Mouse (Mus musculus) urinary bladder, postnatal 4 days (tissue): ENCODE results near the gene Zfp62.

Experiments used
- DNase-seq, 2 experiments: peaks; one replicate each; pipeline ENCODE4 v3.0.0; 2021 to 2022; ENCODE audit warnings: low spot score in 2 of 2

Gene Zfp62

DNA sequence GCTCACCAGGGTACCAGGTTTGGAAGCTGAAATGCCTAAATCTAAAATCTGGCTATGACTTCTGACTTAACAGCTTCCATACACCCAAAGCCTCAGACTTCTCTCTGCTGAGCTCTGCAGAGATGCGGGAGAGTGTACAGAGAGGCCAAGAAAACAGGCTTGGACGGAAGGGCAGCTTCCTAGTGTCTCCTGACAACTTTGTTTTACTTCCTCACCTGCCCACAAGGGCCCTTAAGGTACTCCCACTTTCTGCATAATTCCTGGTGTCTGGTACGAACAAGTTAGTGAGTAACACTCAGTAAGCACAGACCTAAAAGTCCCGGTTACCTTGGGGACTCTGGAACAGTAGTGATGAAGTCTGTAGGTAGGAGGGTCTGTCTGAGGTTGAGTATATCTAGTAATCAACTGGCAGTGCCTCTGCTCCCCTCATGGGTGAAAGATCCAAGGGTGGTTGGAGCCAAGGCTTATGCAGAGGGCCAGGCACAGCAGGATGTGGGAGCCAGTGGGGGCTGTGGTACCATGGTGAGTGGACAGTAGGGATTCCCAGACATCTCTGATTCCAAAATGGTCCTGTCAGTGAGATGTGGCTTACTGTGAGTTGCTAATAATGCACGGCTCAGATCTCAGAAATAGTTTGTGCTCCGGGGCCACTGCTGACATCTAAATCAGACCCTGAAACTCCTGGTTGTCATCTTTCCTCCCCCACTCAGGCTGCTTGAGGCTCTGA, 46.0 kb downstream of the Zfp62 start:
- DNase-seq = no peak

DNA sequence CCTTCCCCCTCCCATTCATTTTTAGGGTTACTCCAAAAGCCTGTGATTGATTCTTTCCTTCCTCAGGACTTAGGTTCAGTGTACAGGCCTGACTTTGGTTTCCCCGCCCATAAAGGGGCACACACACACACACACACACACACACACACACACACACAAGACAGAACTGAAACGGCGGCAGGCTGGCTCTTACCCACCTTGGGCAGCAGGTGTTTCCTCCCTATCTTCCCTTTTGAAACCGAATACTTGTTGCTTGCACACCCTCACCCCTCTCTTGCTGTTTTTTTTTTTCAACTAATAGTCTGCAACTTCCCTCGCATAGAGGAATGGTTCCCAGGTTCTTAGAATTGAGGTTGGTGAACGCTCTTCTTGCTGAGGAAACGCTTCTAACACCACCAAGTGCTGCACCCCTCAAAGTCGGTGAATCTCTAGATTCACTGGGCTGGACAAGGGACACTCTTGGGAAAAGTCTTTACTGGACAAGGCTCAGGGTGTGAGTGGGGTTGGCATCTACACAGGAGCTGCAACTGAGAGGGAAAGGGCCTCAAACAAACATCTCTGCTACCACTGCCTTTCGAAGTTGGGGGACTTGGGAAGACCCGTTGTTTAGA, 46.8 kb downstream of the Zfp62 start:
- no peak for DNase-seq

DNA sequence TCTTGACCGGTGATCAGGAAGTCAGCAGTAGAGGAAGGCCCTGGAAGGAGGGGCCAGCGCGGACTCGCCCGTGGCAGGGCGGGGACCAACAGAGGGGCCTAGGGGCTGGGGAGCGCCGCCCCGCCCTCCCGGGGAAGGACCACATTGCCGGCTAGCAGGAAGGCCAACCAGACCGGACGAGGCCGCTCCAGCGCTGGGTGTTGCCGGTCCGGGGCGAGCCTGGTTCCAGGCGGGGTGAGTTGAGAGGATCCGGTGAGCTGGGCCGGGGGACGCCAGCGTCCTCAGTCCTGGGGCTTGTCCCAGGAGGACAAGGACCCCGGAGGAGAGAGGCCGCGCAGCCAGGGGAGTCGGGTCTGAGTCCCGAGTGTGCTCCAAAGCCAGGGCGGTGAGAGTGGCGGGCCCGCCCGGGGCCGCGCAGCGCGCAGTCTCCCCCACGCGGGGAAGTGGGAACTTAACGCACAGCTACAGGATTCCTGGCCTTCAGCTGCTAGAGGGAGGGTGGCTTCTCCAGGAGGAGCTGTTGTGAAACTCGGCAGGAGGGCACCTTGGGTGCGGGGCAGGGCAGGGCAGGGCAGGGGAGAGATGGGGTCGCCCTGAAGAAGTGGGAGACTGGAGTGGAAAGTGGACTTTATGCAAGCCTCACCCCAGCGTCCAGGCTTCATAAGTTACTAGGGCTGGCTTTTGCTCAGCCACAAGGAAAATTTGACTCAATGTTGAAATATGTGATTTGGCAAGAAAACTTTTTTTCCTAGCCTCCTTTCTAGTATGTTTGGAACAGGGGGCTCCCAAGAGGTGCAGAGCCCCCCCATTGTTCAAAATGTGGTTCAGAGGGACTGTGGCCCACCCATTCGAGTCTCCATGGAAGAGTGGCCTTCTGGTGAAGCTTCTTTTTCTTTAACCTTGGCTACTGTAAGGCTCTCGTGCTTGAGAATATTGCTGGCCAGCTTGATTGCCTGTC, 47.6 kb downstream of the Zfp62 start:
- DNase-seq = peak; percentile 89 to 90

DNA sequence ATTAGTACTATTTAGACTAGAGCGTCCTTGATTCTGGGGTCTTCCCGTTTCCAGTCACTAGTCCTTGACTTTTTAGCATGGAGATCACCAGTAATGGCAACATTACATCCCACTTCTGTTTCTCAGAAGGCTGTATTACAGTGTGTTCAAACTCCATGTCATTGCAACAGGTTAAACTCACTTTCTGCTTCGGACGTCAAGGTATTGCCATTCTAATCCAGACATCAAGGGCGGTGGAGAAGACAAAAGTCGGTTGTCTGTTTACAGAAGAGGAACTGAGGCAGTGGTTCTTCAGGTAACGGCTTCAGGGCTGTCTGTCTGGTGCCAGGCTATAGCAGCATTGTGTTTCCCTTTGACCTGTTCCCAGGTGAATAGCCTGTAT, 48.3 kb downstream of the Zfp62 start:
- no peak for DNase-seq

DNA sequence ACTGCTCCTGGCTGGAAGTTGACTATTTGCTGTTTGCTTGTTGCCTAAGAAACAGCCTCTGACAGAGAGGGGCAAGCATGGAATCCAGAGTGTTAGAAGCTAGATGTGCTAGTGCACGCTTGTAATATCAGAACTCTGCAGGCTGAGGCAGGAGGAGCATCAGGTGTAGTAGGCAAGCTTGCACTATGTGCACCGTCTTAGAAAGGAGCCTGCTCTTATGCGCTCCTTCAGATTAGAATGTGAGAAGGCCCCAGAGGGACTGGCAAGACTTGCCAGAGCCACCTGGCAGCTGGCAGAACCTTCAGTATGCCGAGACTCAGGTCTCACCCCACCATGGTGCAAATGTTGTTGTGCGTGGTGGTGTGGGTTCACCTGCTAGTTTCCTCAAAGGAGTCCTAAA, 49.0 kb downstream of the Zfp62 start:
- no peak for DNase-seq

- DNase-seq = no peak
Observed at GRCm38 (mm10) chr11:49253035-49253434, 49.9 kb downstream of the Zfp62 start.

GRCm38 (mm10) chr11:49259296-49259695, 56.2 kb downstream of the Zfp62 start:
- no peak for DNase-seq

DNA sequence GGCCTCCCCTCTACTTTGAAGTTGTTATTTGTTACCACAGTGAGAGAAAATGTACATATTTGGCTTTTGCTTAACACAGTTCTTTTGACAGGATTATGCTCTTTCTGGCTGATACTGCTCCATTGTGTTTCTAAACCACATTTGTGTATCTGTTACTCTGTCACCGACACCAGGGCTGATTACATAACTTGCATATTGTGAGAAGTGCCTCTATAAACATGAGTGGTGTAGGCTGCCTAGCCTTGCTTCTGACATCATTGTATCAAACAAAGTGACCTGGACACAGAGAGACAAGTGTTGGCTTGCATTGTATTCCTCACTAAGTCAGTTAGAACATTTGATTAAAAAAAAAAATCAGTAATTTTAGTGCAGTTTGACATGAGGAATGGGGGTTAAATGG, 56.7 kb downstream of the Zfp62 start:
- no peak for DNase-seq

- peak in 1 of 2 experiments; percentile 60 for DNase-seq
Observed at GRCm38 (mm10) chr11:49260598-49261312, 57.7 kb downstream of the Zfp62 start.

DNA sequence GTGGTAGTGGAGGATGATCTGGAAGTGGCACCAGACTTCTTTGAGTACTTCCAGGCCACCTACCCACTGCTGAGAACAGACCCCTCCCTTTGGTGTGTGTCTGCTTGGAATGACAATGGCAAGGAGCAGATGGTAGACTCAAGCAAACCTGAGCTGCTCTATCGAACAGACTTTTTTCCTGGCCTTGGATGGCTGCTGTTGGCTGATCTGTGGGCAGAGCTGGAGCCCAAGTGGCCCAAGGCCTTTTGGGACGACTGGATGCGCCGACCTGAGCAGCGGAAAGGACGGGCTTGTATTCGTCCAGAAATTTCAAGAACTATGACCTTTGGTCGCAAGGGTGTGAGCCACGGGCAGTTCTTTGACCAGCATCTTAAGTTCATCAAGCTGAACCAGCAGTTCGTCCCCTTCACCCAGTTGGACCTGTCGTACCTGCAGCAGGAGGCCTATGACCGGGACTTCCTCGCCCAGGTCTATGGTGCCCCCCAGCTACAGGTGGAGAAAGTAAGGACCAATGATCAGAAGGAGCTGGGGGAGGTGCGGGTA, 58.3 kb downstream of the Zfp62 start:
- no peak for DNase-seq

DNA sequence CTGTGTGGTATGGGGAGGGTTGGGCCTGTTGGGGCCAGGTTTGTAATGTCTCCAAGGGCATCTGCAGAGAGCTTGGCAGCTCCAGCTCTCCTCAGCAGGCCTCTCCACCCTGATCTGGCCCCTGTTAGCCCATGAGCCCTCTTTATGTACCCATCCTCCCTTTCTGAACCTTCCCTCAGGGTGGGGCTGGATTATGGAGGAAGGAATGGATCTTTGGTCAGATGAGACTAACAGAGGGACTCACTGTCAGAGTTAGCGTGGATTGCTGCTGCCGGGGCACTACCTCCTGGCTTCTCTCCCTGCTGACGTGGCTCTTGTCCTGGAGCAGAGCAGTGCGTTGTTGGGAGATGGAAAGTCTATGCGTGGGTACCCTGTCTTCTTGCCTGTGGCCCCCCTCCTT, 59.2 kb downstream of the Zfp62 start:
- no peak for DNase-seq

DNA sequence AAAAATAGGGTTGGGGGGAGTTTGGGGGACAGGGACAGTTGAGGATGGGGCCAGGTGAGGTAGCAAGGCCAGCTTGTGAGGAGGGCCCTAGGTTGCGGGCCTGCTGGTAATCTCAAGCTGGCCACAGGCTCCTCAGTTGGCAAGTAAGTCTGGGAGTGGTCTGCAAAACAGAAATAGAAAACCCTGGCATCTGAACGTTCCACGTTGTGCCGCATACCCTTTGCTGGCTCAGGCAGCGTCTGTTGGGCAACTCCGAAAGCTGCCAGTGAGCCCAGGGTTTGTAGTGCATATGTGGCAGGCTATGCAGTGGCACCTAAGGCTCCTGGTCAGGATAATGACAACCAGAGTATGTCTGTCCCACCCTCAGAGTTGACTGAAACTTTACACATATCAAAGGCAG, 60.1 kb downstream of the Zfp62 start:
- DNase-seq = no peak

- DNase-seq = no peak
Observed at GRCm38 (mm10) chr11:49264081-49264480, 61.0 kb downstream of the Zfp62 start.

DNA sequence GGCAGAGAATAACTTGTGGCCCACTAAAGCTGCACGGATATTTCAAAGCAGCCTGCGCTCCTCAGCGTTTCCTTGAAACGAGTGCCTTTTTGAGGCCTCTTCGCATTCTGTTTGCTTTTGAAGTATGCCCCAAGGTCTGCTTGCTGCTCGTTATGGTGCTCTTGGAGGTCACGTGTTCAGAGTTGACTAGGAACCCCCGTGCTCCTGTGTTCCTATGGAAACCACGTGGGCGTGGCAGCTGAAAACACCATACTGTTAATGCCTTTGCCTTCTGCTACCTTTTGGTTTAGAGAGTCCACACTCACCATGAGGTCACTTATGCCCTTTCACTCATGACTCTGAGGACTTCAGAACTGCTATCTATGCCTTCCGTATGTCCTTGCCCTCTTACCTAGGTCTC, 61.5 kb downstream of the Zfp62 start:
- DNase-seq = no peak

DNA sequence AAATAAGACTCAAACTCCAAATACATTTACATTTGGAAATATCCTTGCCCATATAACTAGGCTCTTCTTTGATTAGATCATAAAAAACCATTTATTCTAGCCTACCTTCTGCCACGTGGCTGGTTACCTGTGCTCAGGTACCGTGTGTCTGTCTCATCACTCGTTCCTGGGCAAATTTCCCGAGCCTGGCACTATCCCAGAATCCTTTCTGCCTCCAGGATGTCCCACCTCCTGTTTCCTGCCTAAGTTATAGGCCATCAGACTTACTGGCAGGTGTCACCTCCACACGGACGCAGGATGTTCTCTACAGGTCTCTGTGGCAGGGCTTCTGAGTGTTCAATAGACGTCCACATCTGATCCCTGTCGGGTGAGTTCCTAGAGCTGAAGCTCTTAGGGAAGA, 62.0 kb downstream of the Zfp62 start:
- no peak for DNase-seq

GRCm38 (mm10) chr11:49266671-49267070, 63.6 kb downstream of the Zfp62 start:
- DNase-seq = no peak

DNA sequence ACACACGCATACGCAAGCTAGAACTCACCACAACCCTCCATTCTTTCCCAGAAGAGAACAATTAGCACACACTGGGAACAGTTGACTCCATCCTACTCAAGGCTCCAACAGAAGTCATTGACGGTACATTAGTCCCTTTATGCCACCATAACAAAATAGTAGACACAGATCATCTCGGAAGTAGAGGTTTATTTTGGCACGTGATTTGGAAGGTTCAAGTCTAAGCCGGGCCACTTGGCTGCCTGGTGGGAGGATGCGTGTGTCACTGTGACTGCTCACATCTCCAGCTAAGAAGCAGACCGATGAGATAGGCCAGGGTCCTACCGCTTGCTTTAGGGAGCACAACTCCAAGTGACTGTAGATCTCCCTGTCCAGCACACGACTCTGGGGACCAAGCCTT, 64.2 kb downstream of the Zfp62 start:
- no peak for DNase-seq

DNA sequence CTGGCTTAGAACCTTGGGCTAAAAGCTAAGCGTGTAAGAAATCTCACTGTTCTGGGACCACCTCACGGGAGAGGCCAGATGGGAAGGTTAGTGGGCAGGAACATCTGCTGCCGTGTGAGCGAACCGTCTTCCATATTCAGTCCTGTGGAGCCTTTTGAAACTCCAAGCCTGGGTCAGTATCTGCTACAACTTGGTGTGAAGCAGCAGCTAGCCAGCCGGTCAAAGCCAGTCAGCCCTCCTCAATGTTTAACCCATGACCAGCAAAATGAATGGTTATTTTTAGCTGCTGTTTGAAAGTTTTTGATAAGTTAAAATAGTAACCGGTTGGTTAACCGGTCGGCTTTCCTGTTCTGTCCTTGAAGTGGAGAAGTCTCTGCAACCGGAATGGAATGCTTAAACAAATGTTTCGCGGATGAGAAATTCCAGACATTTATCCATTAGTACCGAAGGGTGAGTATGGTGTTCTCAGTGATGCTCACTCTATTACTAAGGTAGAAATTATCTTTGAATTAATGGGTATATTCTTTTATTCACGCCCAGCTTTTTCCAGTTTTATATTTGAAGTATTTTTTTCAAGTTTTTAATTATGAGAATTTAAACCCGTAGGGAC, 65.0 kb downstream of the Zfp62 start:
- no peak for DNase-seq
